Mouse (Mus musculus) cerebellum, adult 2 months (tissue): ENCODE data around the gene Mta2.

Experiments used
- CTCF ChIP-seq: fragments of 200-500 bp; IDR thresholded peaks from 2 replicates; pipeline ENCODE4 v1.5.1; 2011; ENCODE audit warnings: low read depth, mild to moderate bottlenecking, control low read depth, low read length, moderate library complexity, borderline replicate concordance; ENCODE audit not compliant: insufficient read depth
- POLR2A ChIP-seq: fragments of 200-500 bp; IDR thresholded peaks from 2 replicates; pipeline ENCODE4 v1.6.1; 2011; ENCODE audit warnings: low read length, control low read depth, borderline replicate concordance; ENCODE audit not compliant: insufficient read depth

- TF ChIP-seq CTCF: no peak
- TF ChIP-seq POLR2A: no peak
Observed at GRCm38 (mm10) chr19:8990432-8991102, 48.9 kb downstream of the Mta2 start.
